Mouse (Mus musculus) lung, postnatal 14 days (tissue): ENCODE data around the gene Daxx.
A peak's percentile ranks its signal among the peaks of the same experiment; 100 is the strongest.
"Not testable (repeated sequence)": the region's sequence is repeated elsewhere in the genome, so short reads cannot be mapped to it uniquely, and the experiment has no call there.

Source experiments
- DNase-seq: peaks from one replicate; pipeline ENCODE4 v3.0.0; 2021

Daxx gene

DNA sequence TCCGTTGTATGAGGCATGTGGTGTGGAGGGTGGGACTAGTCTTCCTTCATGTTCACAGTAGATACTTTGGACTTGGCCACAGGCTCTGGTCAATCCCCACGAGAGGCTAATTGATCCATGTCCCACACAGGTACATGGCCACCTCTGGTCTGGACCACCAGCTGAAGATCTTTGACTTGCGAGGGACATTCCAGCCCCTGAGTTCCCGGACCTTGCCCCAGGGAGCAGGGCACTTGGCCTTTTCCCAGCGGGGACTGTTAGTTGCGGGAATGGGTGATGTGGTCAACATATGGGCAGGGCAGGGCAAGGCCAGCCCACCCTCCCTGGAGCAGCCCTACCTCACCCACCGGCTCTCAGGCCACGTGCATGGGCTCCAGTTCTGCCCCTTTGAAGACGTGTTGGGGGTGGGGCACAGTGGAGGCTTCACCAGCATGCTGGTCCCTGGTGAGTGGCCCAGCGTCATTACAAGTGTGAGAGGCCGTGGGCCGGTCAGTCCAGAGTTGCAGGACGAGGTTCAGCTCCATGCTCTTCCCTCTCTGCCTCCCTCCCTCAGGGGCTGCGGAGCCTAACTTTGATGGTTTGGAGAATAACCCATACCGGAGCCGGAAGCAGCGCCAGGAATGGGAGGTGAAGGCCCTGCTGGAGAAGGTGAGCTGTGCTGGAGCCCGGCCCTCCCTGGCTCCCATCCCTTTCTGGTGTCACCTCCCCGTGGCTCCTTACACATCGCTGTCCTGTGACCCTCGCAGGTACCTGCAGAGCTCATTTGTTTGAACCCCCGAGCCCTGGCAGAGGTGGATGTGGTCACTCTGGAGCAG, 39.1 kb downstream of the Daxx start:
- DNase-seq: no peak

- no peak for DNase-seq
Measured at GRCm38 (mm10) chr17:33948905-33949537, 39.8 kb downstream of the Daxx start.

- DNase-seq: no peak
Measured at GRCm38 (mm10) chr17:33950131-33950625, 41.0 kb downstream of the Daxx start.

DNA sequence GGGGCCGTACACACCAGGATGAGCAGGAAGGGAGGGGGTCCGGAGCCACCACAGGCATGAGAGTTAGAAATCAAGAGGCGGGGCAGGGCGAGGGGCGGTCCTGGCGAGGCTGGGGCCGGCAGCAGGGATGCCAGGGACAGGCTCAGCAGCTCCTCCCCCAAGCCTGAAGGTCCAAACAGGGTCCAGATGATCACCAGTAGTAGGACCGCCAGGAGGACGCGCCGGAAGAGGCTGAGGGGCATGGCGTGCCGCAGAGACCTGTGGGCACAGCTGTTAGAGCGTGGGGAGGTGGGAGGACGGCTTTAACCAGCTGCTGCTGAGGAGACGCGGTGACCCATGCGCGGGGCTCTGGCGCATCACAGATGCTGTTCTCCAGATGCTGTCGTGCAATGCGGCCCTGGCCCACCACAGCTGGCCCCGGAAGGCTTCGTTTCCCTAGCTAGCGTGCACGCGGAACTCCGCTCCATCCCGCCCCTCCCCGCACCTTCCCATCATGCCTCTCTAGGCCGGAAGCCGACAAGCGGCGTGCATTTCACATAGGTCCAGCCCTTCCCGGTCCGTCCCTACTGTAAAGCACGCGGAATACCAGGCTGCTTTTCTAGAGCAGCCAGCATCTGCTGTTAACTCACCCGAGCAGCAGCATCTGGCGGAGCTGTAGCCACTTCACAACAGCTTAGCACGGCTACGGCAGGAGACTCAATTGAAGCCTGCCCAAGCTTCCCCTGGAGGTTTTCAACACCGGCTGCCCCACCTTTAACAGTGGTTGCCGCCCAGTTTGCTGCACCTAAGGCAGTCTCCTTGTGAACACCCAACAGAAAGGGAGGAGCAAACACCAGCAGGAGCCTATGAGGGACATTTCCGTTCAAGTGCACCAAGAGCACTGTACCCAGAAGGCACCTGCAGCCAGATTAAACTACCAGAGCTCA, 42.1 kb downstream of the Daxx start, which contains the start of gene B3galt4:
Gene B3galt4, minus strand, starts transcription at position 468 of the 926 bp plus-strand sequence.
- peak; percentile 82 for DNase-seq

- not testable (repeated sequence) for DNase-seq
Measured at GRCm38 (mm10) chr17:33952015-33952414, 42.8 kb downstream of the Daxx start.

GRCm38 (mm10) chr17:33952879-33953278, 43.7 kb downstream of the Daxx start:
- no peak for DNase-seq

GRCm38 (mm10) chr17:33953310-33953709, 44.1 kb downstream of the Daxx start:
- DNase-seq: no peak

DNA sequence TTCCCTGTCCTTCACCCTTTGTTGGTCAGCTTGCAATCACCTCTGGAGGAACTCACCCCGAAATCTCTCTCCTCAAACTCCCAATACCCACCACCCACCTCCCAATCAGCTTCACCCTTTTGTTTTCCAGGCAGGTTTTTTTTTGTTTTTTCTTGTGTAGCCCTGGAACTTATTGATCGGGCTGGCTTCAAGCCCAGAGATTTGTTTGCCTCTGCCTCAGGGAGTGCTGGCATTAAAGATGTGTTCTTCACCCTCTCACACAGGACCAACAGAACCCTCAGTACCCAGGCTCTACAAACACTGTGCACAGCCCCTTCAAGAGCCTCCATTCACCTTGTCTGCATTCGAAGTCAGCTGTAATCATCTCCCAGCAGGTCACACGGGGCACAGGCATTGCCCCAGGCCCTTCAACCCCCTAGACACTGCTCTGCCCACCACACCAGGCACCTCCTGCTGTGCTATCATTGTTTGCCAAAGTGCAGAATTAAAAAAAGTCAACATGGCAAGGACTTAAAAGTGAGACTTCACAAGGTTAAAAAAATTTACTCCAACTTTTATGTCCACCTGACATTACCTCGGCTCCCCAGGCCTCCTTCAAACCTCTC, 44.8 kb downstream of the Daxx start:
- DNase-seq: no peak

GRCm38 (mm10) chr17:33954646-33955554, 45.7 kb downstream of the Daxx start:
- DNase-seq: no peak

DNA sequence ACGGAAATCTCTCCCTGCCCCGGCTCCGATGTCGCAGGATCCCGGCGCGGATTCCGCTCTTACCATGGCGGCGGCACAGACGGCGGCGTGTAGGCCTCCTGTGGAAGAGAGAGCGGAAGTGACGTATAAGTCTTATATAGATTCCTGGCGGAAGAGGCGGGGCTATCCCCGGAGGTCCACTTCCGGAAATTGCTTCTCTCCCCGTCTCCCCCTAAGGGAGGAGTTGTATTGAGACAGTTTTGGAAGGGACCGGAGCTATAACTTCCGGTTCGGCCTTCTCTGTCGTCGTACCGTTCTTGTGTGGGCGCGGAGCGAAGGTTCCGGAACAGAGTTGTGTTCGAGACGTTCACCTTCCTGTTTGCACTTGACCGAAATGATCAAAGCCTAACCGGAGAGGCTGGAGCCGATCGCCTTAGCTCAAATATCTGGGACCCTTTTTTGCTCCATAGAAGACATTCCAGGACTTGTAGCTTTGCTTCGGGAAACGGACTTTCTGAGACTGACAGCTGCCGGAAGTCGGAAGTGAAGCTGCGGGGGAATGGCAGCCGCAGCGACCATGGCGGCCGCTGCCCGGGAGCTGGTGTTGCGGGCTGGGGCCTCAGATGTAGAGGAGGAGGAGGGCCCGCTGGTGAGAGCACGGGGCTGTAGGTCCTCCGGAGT, 46.5 kb downstream of the Daxx start, which contains the start of the genes Vps52 and Rps18:
Gene Vps52, plus strand, starts transcription at position 258 of the 660 bp plus-strand sequence.
Gene Rps18, minus strand, starts transcription at position 447 of the 660 bp plus-strand sequence.
- DNase-seq: peak; percentile 97

- no peak for DNase-seq
Measured at GRCm38 (mm10) chr17:33956336-33956735, 47.1 kb downstream of the Daxx start.

DNA sequence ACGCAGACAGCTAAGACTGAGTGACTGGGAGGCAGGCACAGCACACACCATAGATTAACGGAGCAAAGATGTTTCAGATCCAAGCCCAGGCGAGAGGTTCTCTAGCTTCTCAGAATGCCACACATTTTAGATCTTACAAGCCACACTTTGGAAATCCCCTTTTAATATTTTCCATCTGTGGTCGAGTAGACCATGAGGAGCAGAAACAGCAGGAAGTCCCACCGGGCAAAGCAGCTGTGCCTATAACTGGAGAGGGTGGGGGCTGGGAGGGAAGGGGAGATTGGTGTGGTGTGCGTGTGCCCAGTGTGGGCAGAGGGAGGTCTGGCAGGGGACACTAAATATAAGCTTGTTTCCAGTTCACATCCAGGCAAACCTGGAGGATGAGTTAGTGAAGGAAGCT, 48.3 kb downstream of the Daxx start:
- no peak for DNase-seq

DNA sequence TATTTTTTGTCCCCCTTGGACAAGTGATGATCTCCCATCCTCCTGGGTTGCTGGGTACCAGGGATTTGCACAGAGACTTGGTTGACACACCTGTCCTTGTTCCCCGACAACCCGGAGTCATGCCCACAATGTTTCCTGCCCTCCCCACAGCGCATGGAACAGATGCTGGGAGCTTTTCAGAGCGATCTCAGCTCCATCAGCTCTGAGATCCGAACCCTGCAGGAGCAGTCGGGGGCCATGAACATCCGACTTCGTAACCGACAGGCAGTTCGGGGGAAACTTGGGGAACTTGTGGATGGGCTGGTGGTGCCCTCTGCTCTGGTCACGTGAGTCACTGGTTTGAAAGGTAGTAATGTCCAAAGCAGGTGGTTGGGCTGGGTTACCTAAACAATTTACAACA, 49.2 kb downstream of the Daxx start:
- no peak for DNase-seq

DNA sequence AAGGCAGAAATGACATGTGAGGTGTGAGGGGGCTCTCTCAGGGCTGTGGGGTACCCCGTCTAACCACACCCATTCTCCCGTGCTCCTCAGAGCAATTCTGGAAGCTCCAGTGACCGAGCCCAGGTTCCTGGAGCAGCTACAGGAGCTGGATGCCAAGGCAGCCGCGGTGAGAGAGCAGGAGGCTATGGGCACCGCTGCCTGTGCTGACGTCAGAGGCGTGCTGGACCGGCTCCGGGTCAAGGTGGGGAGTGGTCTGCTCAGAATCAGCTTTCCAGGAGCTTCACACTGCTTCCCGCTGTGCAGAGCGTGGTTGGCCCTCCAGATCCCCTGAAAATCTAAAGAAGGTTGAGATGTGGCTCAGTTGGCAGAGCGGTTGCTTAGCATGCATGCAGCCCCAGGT, 49.9 kb downstream of the Daxx start:
- DNase-seq: no peak

- no peak for DNase-seq
Measured at GRCm38 (mm10) chr17:33959948-33960347, 50.7 kb downstream of the Daxx start.

GRCm38 (mm10) chr17:33962876-33963275, 53.7 kb downstream of the Daxx start:
- no peak for DNase-seq
